Mouse (Mus musculus) heart, embryonic 12.5 days (tissue): ENCODE results near the gene Ssna1. TPM values are rescaled to one million over a fixed set of nuclear protein-coding genes. Genes with fewer than 3 reads are reported as not detected.
"Not testable (repeated sequence)": the region's sequence is repeated elsewhere in the genome, so short reads cannot be mapped to it uniquely, and the experiment has no call there.

Source experiments
- ATAC-seq: fragments of 200-750 bp; cut with Nextera tagmentation; 2 replicates; pipeline ENCODE4 v1.8.0; 2017; ENCODE audit warnings: moderate TSS enrichment, moderate library complexity; ENCODE audit not compliant: insufficient number of reproducible peaks, low FRiP score
- H3K27ac ChIP-seq: fragments of 300-500 bp; sonication (generic); 2 replicates; pipeline ENCODE4 v1.5.1; 2016; ENCODE audit warnings: mild to moderate bottlenecking, moderate library complexity; ENCODE audit not compliant: poor library complexity, severe bottlenecking
- H3K27me3 ChIP-seq: fragments of 300-500 bp; sonication (generic); replicated peaks from 2 replicates; pipeline ENCODE4 v1.6.1; 2016; ENCODE audit warnings: mild to moderate bottlenecking, moderate library complexity
- H3K36me3 ChIP-seq: fragments of 300-500 bp; sonication (generic); 2 replicates; pipeline ENCODE4 v1.6.1; 2016; ENCODE audit warnings: mild to moderate bottlenecking, moderate library complexity
- H3K4me1 ChIP-seq: fragments of 300-500 bp; sonication (generic); replicated peaks from 2 replicates; pipeline ENCODE4 v1.6.1; 2016; ENCODE audit warnings: mild to moderate bottlenecking
- H3K4me2 ChIP-seq: fragments of 300-500 bp; sonication (generic); 2 replicates; pipeline ENCODE4 v1.6.1; 2016; ENCODE audit warnings: mild to moderate bottlenecking, moderate library complexity
- H3K4me3 ChIP-seq: fragments of 300-500 bp; sonication (generic); 2 replicates; pipeline ENCODE4 v1.5.1; 2016; ENCODE audit warnings: mild to moderate bottlenecking
- H3K9ac ChIP-seq: fragments of 300-500 bp; sonication (generic); 2 replicates; pipeline ENCODE4 v1.6.1; 2016; ENCODE audit warnings: mild to moderate bottlenecking, moderate library complexity
- H3K9me3 ChIP-seq: fragments of 300-500 bp; sonication (generic); replicated peaks from 2 replicates; pipeline ENCODE4 v1.6.1; 2016; ENCODE audit warnings: mild to moderate bottlenecking, moderate library complexity
- WGBS: fragments of 180-500 bp; shearing (Covaris S2); methylation state at CpG from one replicate; pipeline ENCODE4 v1.1.7; 2016; 5-methylcytosine and 5-hydroxymethylcytosine counted together
- polyA plus RNA-seq: library from polyadenylated mRNA; unstranded; fragments of >200 nt; fragmentation: Nextera tagmentation; extraction: Ambion mirVana; gene quantifications from 2 replicates; pipeline ENCODE4 v1.2.1, GENCODE M21; 2016

Gene Ssna1
- polyA plus RNA-seq, 1 experiment from 2014 or later: 133 TPM

DNA sequence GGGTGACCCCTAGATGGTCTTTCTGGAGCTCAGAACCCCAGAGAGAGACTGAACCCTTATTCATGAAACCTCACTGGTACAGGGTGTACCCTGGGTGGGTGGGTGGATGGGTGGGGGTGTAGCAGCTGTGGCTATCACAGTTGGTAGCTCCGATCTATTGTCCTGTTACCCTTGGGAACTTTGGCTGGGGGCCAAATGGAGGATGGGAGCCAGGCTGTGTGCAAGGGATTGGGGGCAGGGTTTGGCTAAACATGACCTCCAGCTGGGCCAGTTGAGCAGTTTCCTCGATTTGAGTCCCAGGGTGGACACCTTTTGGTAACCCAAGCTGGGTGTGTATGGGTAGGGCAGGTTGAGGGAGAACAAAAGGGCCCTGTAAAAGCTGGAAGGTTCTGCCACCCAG lies 5.5 kb downstream of the Ssna1 start:
- Histone ChIP-seq H3K9ac (no peak overlapping the region), H3K27me3 (peaks cover 18% of the 10 kb centered on the region), H3K4me3 (no peak overlapping the region), H3K4me2 (peak overlapping the region; percentile 30; the same call in 1 of the 2 replicates), H3K9me3 (no peaks in the 10 kb centered on the region), H3K27ac (no peak overlapping the region), H3K36me3 (peaks cover 27% of the 10 kb centered on the region), H3K4me1 (peaks cover 55% of the 10 kb centered on the region)
- WGBS: 42% methylated on average over 2 of the region's 2 CpGs
- no peak for ATAC-seq

GRCm38 (mm10) chr2:25265897-25266656 lies 6.2 kb downstream of the Ssna1 start:
- peak overlapping the region; percentile 30; the same call in 1 of the 2 replicates for H3K4me2 ChIP-seq
- no peaks in the 10 kb centered on the region for H3K9me3 ChIP-seq
- H3K27ac ChIP-seq: no peak overlapping the region
- H3K9ac ChIP-seq: no peak overlapping the region
- ATAC-seq: no peak
- WGBS: 58% methylated on average over 6 of the region's 6 CpGs
- H3K4me3 ChIP-seq: no peak overlapping the region
- peaks cover 49% of the 10 kb centered on the region for H3K4me1 ChIP-seq
- peaks cover 18% of the 10 kb centered on the region for H3K27me3 ChIP-seq
- peaks cover 27% of the 10 kb centered on the region for H3K36me3 ChIP-seq

DNA sequence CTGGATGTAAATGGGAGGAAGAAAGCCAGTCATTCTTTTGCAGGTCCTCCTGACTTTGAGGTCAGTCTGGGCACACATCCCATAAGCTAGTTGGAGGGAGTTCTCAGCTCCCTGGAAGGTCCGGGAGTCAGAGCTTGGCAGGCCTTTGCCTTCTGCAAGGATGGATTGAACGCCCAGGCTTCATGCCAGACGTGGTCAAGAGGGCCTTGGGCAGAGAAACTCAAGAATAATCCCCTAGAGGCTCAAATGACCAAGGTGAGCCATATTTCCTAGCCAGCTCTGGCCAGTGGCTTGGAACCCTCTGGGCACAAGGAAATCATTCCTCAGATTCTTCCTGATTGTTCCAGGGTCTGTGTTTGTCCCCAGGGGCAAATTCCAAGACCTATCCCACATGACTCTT lies 7.4 kb downstream of the Ssna1 start:
- no peak for ATAC-seq
- peak overlapping the region; percentile 93 for H3K4me2 ChIP-seq

DNA sequence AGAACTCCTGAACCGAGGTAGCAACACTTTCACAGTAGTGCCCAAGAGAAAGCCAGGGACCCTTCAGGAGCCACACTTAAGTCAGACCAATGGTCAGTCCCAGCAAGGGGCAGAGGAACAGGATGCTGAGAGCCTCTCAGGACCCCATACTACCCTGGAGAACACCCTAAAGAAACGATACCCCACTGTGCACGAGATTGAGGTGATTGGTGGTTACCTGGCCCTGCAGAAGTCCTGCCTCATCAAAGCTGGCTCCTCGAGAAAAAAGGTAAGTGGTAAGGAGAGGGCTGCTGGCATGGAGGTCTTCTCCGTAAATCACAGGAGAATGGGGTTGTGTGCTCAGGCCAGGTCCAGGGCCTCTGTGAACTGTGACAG lies 8.0 kb downstream of the Ssna1 start:
- peaks cover 10% of the 10 kb centered on the region for H3K36me3 ChIP-seq
- peaks cover 18% of the 10 kb centered on the region for H3K27me3 ChIP-seq
- peak overlapping the region; percentile 93 for H3K4me2 ChIP-seq
- H3K9ac ChIP-seq: peak overlapping the region; percentile 17; the same call in 1 of the 2 replicates
- H3K4me3 ChIP-seq: peak overlapping the region; percentile 77
- peaks cover 43% of the 10 kb centered on the region for H3K4me1 ChIP-seq
- 77% methylated on average over 5 of the region's 5 CpGs for WGBS
- ATAC-seq: no peak
- no peaks in the 10 kb centered on the region for H3K9me3 ChIP-seq
- no peak overlapping the region for H3K27ac ChIP-seq

More for the DNA sequence above, 7.4 kb downstream of the Ssna1 start:
- WGBS: 66% methylated on average over 3 of the region's 3 CpGs
- H3K9ac ChIP-seq: no peak overlapping the region
- no peak overlapping the region for H3K4me3 ChIP-seq
- no peak overlapping the region for H3K27ac ChIP-seq
- peaks cover 43% of the 10 kb centered on the region for H3K4me1 ChIP-seq
- H3K36me3 ChIP-seq: peaks cover 16% of the 10 kb centered on the region
- H3K9me3 ChIP-seq: no peaks in the 10 kb centered on the region
- H3K27me3 ChIP-seq: peaks cover 18% of the 10 kb centered on the region

DNA sequence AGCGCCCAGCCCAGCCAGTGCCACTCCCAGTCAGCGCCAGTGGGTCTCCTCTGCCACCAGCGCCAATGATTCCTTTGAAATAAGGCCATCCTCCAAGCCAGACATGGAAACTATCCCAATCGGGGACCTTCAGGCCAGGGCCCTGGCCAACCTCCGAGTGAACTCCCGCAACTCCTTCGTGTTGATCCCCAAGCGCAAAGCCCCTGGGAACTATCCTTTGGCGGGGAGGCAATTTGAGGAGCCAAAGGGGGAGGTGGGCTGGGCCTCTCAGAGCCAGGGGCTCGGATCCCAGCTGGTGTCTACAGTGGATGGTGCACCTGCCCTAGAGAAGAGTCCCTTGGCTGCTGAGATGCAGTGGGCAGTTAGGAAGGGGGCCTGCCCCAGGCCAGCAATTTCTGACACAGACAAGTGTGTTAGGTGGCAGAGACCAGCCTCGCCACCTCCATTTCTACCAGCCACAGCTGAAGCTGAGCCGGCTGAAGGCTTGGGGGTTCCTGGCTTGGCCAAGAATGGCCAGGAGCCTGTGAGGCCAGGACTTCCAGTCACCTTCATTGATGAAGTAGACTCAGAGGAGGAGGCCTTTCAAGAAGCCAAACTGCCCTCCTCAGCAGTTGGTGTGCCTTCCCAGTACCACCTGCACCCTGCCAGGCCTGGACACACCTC lies 8.5 kb downstream of the Ssna1 start:
- WGBS: 23% methylated on average over 12 of the region's 12 CpGs
- H3K27me3 ChIP-seq: peaks cover 18% of the 10 kb centered on the region
- ATAC-seq: no peak
- peak overlapping the region; percentile 93 for H3K4me2 ChIP-seq
- 0 out of 2 replicates have a peak, but pooled peaks cover 5% of the 10 kb centered on the region for H3K36me3 ChIP-seq
- H3K9me3 ChIP-seq: no peaks in the 10 kb centered on the region
- peaks cover 43% of the 10 kb centered on the region for H3K4me1 ChIP-seq
- H3K4me3 ChIP-seq: peak overlapping the region; percentile 77
- H3K9ac ChIP-seq: peak overlapping the region; percentile 74
- no peak overlapping the region for H3K27ac ChIP-seq

DNA sequence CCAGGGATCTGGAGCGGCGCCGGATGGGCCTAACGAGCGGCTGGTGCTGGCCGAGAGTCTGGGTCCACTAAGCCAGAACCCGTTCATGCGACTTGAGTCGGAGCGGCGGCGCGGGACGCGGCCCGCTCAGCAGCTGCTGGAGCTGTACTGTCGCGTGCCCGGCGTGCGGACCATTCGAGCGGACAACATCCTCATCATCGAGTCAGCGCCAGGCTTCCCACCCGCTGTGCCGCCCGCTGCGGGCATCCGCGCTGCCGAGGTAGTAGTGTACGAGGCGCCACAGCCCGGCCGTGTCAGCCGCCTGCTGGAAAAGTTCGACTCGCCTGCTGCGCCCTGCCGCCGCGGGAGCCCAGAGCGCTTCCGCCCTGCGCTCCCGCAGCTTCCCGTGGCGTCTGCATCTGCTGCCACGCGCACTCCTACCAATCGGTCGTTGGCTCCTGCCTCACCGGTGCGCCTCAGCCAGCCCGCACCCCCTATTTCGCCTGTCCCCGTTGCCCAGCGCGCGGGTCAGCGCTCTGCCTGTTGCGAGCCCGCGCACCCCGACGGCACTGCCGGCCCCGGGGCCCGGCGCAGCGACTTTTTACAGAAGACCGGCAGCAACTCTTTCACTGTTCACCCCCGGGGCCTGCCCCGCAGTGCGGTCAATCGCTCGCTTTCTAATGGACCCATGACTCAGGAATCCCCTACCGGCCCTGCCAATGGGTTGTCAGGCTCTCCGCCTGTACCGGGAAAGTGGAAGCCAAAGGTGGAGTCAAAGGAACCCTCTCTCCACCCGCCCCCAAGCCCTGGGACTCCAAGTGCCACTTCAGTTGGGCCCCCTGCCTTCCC lies 9.2 kb downstream of the Ssna1 start:
- ATAC-seq: peak; percentile 12
- no peaks in the 10 kb centered on the region for H3K9me3 ChIP-seq

GRCm38 (mm10) chr2:25262291-25262767 lies 9.9 kb downstream of the Ssna1 start, which contains the start of gene Tprn:
TSS of gene Tprn (plus strand) at chr2:25262618.
- Histone ChIP-seq H3K27me3 (peaks cover 18% of the 10 kb centered on the region), H3K4me3 (peak within 1 kb of the TSS; percentile 77), H3K4me2 (peak within 1 kb of the TSS; percentile 93), H3K4me1 (peaks cover 38% of the 10 kb centered on the region), H3K9ac (peak within 1 kb of the TSS; percentile 74), H3K9me3 (no peaks in the 10 kb centered on the region), H3K36me3 (no peaks in the 10 kb centered on the region), H3K27ac (no peak within 1 kb of the TSS)
- WGBS: under 1% methylated on average over 39 of the region's 39 CpGs
- ATAC-seq: peak; percentile 97

More for the DNA sequence above, 9.2 kb downstream of the Ssna1 start:
- Histone ChIP-seq H3K36me3 (no peaks in the 10 kb centered on the region), H3K27ac (no peak overlapping the region), H3K4me2 (peak overlapping the region; percentile 93), H3K4me1 (peaks cover 43% of the 10 kb centered on the region), H3K9ac (peak overlapping the region; percentile 74), H3K4me3 (peak overlapping the region; percentile 77), H3K27me3 (peaks cover 18% of the 10 kb centered on the region)
- under 1% methylated on average over 80 of the region's 82 CpGs for WGBS

GRCm38 (mm10) chr2:25261870-25262269 lies 10.4 kb downstream of the Ssna1 start:
- H3K27ac ChIP-seq: no peak overlapping the region
- ATAC-seq: no peak; the same call in 1 of the 2 replicates
- H3K9ac ChIP-seq: no peak overlapping the region; the same call in 1 of the 2 replicates
- peak overlapping the region; percentile 77 for H3K4me3 ChIP-seq
- WGBS: 45% methylated on average over 12 of the region's 12 CpGs
- H3K4me1 ChIP-seq: peaks cover 34% of the 10 kb centered on the region
- no peaks in the 10 kb centered on the region for H3K36me3 ChIP-seq
- H3K4me2 ChIP-seq: peak overlapping the region; percentile 93
- peaks cover 18% of the 10 kb centered on the region for H3K27me3 ChIP-seq
- H3K9me3 ChIP-seq: no peaks in the 10 kb centered on the region

- Histone ChIP-seq H3K4me2 (no peak overlapping the region), H3K4me1 (peaks cover 25% of the 10 kb centered on the region), H3K36me3 (no peaks in the 10 kb centered on the region), H3K9me3 (no peaks in the 10 kb centered on the region), H3K9ac (no peak overlapping the region), H3K27me3 (peaks cover 6% of the 10 kb centered on the region), H3K4me3 (no peak overlapping the region), H3K27ac (no peak overlapping the region)
- whole genome bisulfite sequencing: 48% methylated on average over 2 of the region's 2 CpGs
- no peak for ATAC-seq
Observed at GRCm38 (mm10) chr2:25258887-25259286, 13.4 kb downstream of the Ssna1 start.

DNA sequence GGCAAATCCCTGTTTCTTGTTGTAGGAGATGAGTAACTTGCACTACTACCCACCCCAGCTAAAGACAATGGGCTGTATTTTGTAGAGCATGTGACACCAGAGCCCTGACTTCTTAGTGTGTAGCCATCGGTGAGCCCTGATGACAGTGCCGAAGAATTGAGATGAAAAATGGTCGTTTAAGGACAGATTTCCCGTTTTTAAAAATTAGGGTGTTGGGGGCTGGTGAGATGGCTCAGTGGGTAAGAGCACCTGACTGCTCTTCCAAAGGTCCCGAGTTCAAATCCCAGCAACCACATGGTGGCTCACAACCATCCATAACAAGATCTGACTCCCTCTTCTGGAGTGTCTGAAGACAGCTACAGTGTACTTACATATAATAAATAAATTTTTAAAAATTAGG lies 15.0 kb downstream of the Ssna1 start:
- H3K27me3 ChIP-seq, H3K27ac ChIP-seq, H3K9ac ChIP-seq, H3K4me3 ChIP-seq, H3K36me3 ChIP-seq, H3K4me2 ChIP-seq, ATAC-seq, H3K9me3 ChIP-seq: not testable (repeated sequence)
- H3K4me1 ChIP-seq: peaks cover 17% of the 10 kb centered on the region
- 80% methylated on average over 5 of the region's 5 CpGs for WGBS
